Mouse (Mus musculus) small intestine, adult 2 months (tissue): Measurements from ENCODE around the gene Cttn.

Source experiments
- CTCF ChIP-seq: fragments of 200-500 bp; IDR thresholded peaks from 2 replicates; pipeline ENCODE4 v1.5.1; 2012; ENCODE audit warnings: low read depth, mild to moderate bottlenecking, control low read depth, inconsistent platforms, low read length, moderate library complexity, mixed read lengths; ENCODE audit not compliant: insufficient replicate concordance, insufficient read length; ENCODE audit errors: extremely low read depth
- POLR2A ChIP-seq: fragments of 200-500 bp; IDR thresholded peaks from 2 replicates; pipeline ENCODE4 v1.6.1; 2012; ENCODE audit warnings: low read depth, mild to moderate bottlenecking, control low read depth, inconsistent platforms, low read length, moderate library complexity

- no peak for TF ChIP-seq CTCF
- TF ChIP-seq POLR2A, result no peak
Observed at GRCm38 (mm10) chr7:144417234-144417633, 53.6 kb downstream of the Cttn start.
